Mouse (Mus musculus) MEL (cell line): ENCODE data around the gene Ppfibp1. TPM values are rescaled to one million over a fixed set of nuclear protein-coding genes. Genes with fewer than 3 reads are reported as not detected.

ENCODE experiments used
- DNase-seq: peaks from one replicate; pipeline ENCODE4 v3.0.0; 2011; ENCODE audit warnings: low read depth, low spot score
- H3K27ac ChIP-seq: 2 replicates; pipeline ENCODE4 v1.5.1; 2012; ENCODE audit warnings: low read depth, mild to moderate bottlenecking, control low read depth, low read length, moderate library complexity; ENCODE audit not compliant: control insufficient read depth
- H3K27me3 ChIP-seq, 2 experiments: fragments of 150-350 bp in 1 of 2; sonication (generic) in 1 of 2; 2 replicates each; pipeline ENCODE4 v1.6.1; 2012; ENCODE audit warnings: low read length in 2 of 2, mild to moderate bottlenecking in 2 of 2, improper control_type of control experiment in 1 of 2, moderate library complexity in 1 of 2; ENCODE audit not compliant: insufficient read depth in 2 of 2, control insufficient read depth in 1 of 2
- H3K36me3 ChIP-seq, 2 experiments: 2 replicates each; pipeline ENCODE4 v1.6.1; 2012 to 2014; ENCODE audit warnings: low read length in 2 of 2, improper control_type of control experiment in 1 of 2, inconsistent platforms in 1 of 2, mild to moderate bottlenecking in 1 of 2; ENCODE audit not compliant: insufficient read depth in 2 of 2, control insufficient read depth in 1 of 2
- H3K4me1 ChIP-seq, 2 experiments: fragments of 150-350 bp in 1 of 2; sonication (generic) in 1 of 2; 2 replicates each; pipeline ENCODE4 v1.6.1; 2012; ENCODE audit warnings: low read length in 2 of 2, improper control_type of control experiment in 1 of 2, mild to moderate bottlenecking in 1 of 2; ENCODE audit not compliant: insufficient read depth in 2 of 2, control insufficient read depth in 1 of 2
- H3K4me3 ChIP-seq, 2 experiments: fragments of 150-350 bp in 1 of 2; sonication (generic) in 1 of 2; 2 replicates each; pipeline ENCODE4 v1.5.1; 2012; ENCODE audit warnings: low read depth in 2 of 2, low read length in 2 of 2, mild to moderate bottlenecking in 2 of 2, moderate library complexity in 2 of 2, control low read depth in 1 of 2, improper control_type of control experiment in 1 of 2; ENCODE audit not compliant: control insufficient read depth in 1 of 2, insufficient read depth in 1 of 2
- H3K79me2 ChIP-seq: 2 replicates; pipeline ENCODE4 v1.6.1; 2012; ENCODE audit warnings: mild to moderate bottlenecking, low read length, moderate library complexity; ENCODE audit not compliant: control insufficient read depth, poor library complexity, insufficient read depth
- H3K9ac ChIP-seq: 2 replicates; pipeline ENCODE4 v1.6.1; 2012; ENCODE audit warnings: low read depth, mild to moderate bottlenecking, control low read depth, low read length, moderate library complexity; ENCODE audit not compliant: control insufficient read depth, poor library complexity, severe bottlenecking
- H3K9me3 ChIP-seq: fragments of 150-350 bp; sonication (generic); replicated peaks from 2 replicates; pipeline ENCODE4 v1.6.1; 2012; ENCODE audit warnings: mild to moderate bottlenecking, low read length, improper control_type of control experiment, moderate library complexity; ENCODE audit not compliant: insufficient read depth
- BHLHE40 ChIP-seq: IDR thresholded peaks from 2 replicates; pipeline ENCODE4 v1.6.1; 2012; ENCODE audit warnings: low read depth, mild to moderate bottlenecking, inconsistent platforms, low read length, improper control_type of control experiment, borderline replicate concordance
- CHD2 ChIP-seq: IDR thresholded peaks from 2 replicates; pipeline ENCODE4 v1.6.1; 2011; ENCODE audit warnings: low read length, improper control_type of control experiment
- CTCF ChIP-seq, 3 experiments: IDR thresholded peaks in 2 of 3; conservative IDR thresholded peaks in 1 of 3; 2 replicates each; pipeline ENCODE4 v1.5.1; 2011 to 2012; ENCODE audit warnings: low read length in 3 of 3, low read depth in 2 of 3, mild to moderate bottlenecking in 2 of 3, improper control_type of control experiment in 1 of 3, inconsistent platforms in 1 of 3, mixed read lengths in 1 of 3, moderate library complexity in 1 of 3; ENCODE audit not compliant: control insufficient read depth in 1 of 3, insufficient read depth in 1 of 3, poor library complexity in 1 of 3, severe bottlenecking in 1 of 3
- E2F4 ChIP-seq: IDR thresholded peaks from 2 replicates; pipeline ENCODE4 v1.6.1; 2011; ENCODE audit warnings: low read depth, low read length, improper control_type of control experiment, borderline replicate concordance
- ELF1 ChIP-seq: IDR thresholded peaks from 2 replicates; pipeline ENCODE4 v1.6.1; 2014; ENCODE audit warnings: low read depth, mild to moderate bottlenecking, inconsistent platforms, low read length, improper control_type of control experiment, moderate library complexity
- EP300 ChIP-seq, 2 experiments: IDR thresholded peaks; 2 replicates each; pipeline ENCODE4 v1.6.1; 2011; ENCODE audit warnings: improper control_type of control experiment in 2 of 2, low read length in 2 of 2, low read depth in 1 of 2, mild to moderate bottlenecking in 1 of 2
- ETS1 ChIP-seq: IDR thresholded peaks from 2 replicates; pipeline ENCODE4 v1.6.1; 2012; ENCODE audit warnings: low read depth, mild to moderate bottlenecking, inconsistent platforms, low read length, improper control_type of control experiment, moderate library complexity
- GABPA ChIP-seq: IDR thresholded peaks from 2 replicates; pipeline ENCODE4 v1.6.1; 2012; ENCODE audit warnings: low read depth, mild to moderate bottlenecking, inconsistent platforms, low read length, improper control_type of control experiment, moderate library complexity
- GATA1 ChIP-seq: IDR thresholded peaks from 2 replicates; pipeline ENCODE4 v1.6.1; 2011; ENCODE audit warnings: low read depth, low read length, improper control_type of control experiment
- HCFC1 ChIP-seq: IDR thresholded peaks from 2 replicates; pipeline ENCODE4 v1.6.1; 2012; ENCODE audit warnings: low read depth, mild to moderate bottlenecking, inconsistent platforms, low read length, improper control_type of control experiment, moderate library complexity
- JUND ChIP-seq: IDR thresholded peaks from 2 replicates; pipeline ENCODE4 v1.6.1; 2011; ENCODE audit warnings: low read depth, mild to moderate bottlenecking, improper control_type of control experiment, low read length
- KAT2A ChIP-seq: conservative IDR thresholded peaks from 2 replicates; pipeline ENCODE4 v1.6.1; 2012; ENCODE audit warnings: low read depth, low read length, improper control_type of control experiment, inconsistent platforms
- MAFK ChIP-seq: IDR thresholded peaks from 2 replicates; pipeline ENCODE4 v1.6.1; 2011; ENCODE audit warnings: low read depth, mild to moderate bottlenecking, low read length, improper control_type of control experiment, borderline replicate concordance
- MAX ChIP-seq: IDR thresholded peaks from 2 replicates; pipeline ENCODE4 v1.6.1; 2011; ENCODE audit warnings: low read length, improper control_type of control experiment
- MAZ ChIP-seq: IDR thresholded peaks from 2 replicates; pipeline ENCODE4 v1.6.1; 2012; ENCODE audit warnings: low read depth, mild to moderate bottlenecking, inconsistent platforms, low read length, improper control_type of control experiment
- MEF2A ChIP-seq: IDR thresholded peaks from 2 replicates; pipeline ENCODE4 v1.6.1; 2014; ENCODE audit warnings: low read depth, mild to moderate bottlenecking, inconsistent platforms, low read length, improper control_type of control experiment; ENCODE audit not compliant: poor library complexity, insufficient replicate concordance, severe bottlenecking; ENCODE audit errors: extremely low read depth
- MXI1 ChIP-seq: IDR thresholded peaks from 2 replicates; pipeline ENCODE4 v1.6.1; 2011; ENCODE audit warnings: mild to moderate bottlenecking, low read depth, low read length, improper control_type of control experiment
- MYB ChIP-seq: IDR thresholded peaks from 2 replicates; pipeline ENCODE4 v1.6.1; 2011; ENCODE audit warnings: mild to moderate bottlenecking, low read depth, low read length, improper control_type of control experiment
- MYC ChIP-seq: IDR thresholded peaks from 2 replicates; pipeline ENCODE4 v1.6.1; 2011; ENCODE audit warnings: low read depth, mild to moderate bottlenecking, low read length, improper control_type of control experiment, moderate library complexity
- NELFE ChIP-seq: IDR thresholded peaks from 2 replicates; pipeline ENCODE4 v1.6.1; 2011; ENCODE audit warnings: low read depth, low read length, improper control_type of control experiment
- NRF1 ChIP-seq: IDR thresholded peaks from 2 replicates; pipeline ENCODE4 v1.6.1; 2014; ENCODE audit warnings: low read depth, mild to moderate bottlenecking, inconsistent platforms, low read length, improper control_type of control experiment, moderate library complexity; ENCODE audit not compliant: poor library complexity, insufficient read depth, severe bottlenecking
- POLR2A ChIP-seq, 2 experiments: IDR thresholded peaks; 2 replicates each; pipeline ENCODE4 v1.6.1; 2011 to 2012; ENCODE audit warnings: low read length in 2 of 2, mild to moderate bottlenecking in 2 of 2, control low read depth in 1 of 2, improper control_type of control experiment in 1 of 2, low read depth in 1 of 2, moderate library complexity in 1 of 2; ENCODE audit not compliant: control insufficient read depth in 1 of 2, insufficient read depth in 1 of 2, poor library complexity in 1 of 2
- POLR2AphosphoS2 ChIP-seq: IDR thresholded peaks from 2 replicates; pipeline ENCODE4 v1.6.1; 2011; ENCODE audit warnings: low read length, improper control_type of control experiment
- POLR2AphosphoS5 ChIP-seq: IDR thresholded peaks from 2 replicates; pipeline ENCODE4 v1.6.1; 2012; ENCODE audit warnings: low read depth, borderline replicate concordance, mild to moderate bottlenecking, inconsistent platforms, low read length, moderate library complexity, mixed read lengths
- RAD21 ChIP-seq: IDR thresholded peaks from 2 replicates; pipeline ENCODE4 v1.6.1; 2011; ENCODE audit warnings: mild to moderate bottlenecking, low read depth, low read length, improper control_type of control experiment
- RCOR1 ChIP-seq: IDR thresholded peaks from 2 replicates; pipeline ENCODE4 v1.6.1; 2012; ENCODE audit warnings: low read depth, mild to moderate bottlenecking, inconsistent platforms, low read length, improper control_type of control experiment
- SIN3A ChIP-seq: IDR thresholded peaks from 2 replicates; pipeline ENCODE4 v1.6.1; 2012; ENCODE audit warnings: low read length, improper control_type of control experiment, inconsistent platforms
- SMC3 ChIP-seq: IDR thresholded peaks from 2 replicates; pipeline ENCODE4 v1.6.1; 2011; ENCODE audit warnings: low read depth, low read length, improper control_type of control experiment
- TAL1 ChIP-seq: IDR thresholded peaks from 2 replicates; pipeline ENCODE4 v1.6.1; 2012; ENCODE audit warnings: mild to moderate bottlenecking, inconsistent platforms, low read length, moderate library complexity, mixed read lengths
- TBP ChIP-seq: IDR thresholded peaks from 2 replicates; pipeline ENCODE4 v1.8.0; 2011; ENCODE audit warnings: low read depth, low read length, improper control_type of control experiment
- TCF12 ChIP-seq: IDR thresholded peaks from 2 replicates; pipeline ENCODE4 v1.6.1; 2014; ENCODE audit warnings: low read depth, mild to moderate bottlenecking, inconsistent platforms, low read length, improper control_type of control experiment, moderate library complexity
- USF1 ChIP-seq: IDR thresholded peaks from 2 replicates; pipeline ENCODE4 v1.6.1; 2014; ENCODE audit warnings: low read depth, mild to moderate bottlenecking, inconsistent platforms, low read length, improper control_type of control experiment, moderate library complexity
- USF2 ChIP-seq, 2 experiments: IDR thresholded peaks; 2 replicates each; pipeline ENCODE4 v1.6.1; 2011 to 2012; ENCODE audit warnings: improper control_type of control experiment in 2 of 2, low read length in 2 of 2, borderline replicate concordance in 1 of 2, inconsistent platforms in 1 of 2, low read depth in 1 of 2, mild to moderate bottlenecking in 1 of 2; ENCODE audit not compliant: insufficient read depth in 1 of 2
- ZC3H11A ChIP-seq: IDR thresholded peaks from 2 replicates; pipeline ENCODE4 v1.6.1; 2012; ENCODE audit warnings: low read depth, mild to moderate bottlenecking, inconsistent platforms, low read length, improper control_type of control experiment
- ZKSCAN1 ChIP-seq: IDR thresholded peaks from 2 replicates; pipeline ENCODE4 v1.6.1; 2012; ENCODE audit warnings: low read depth, mild to moderate bottlenecking, inconsistent platforms, low read length, improper control_type of control experiment, moderate library complexity
- ZMIZ1 ChIP-seq: IDR thresholded peaks from 2 replicates; pipeline ENCODE4 v1.6.1; 2012; ENCODE audit warnings: low read depth, mild to moderate bottlenecking, inconsistent platforms, low read length, improper control_type of control experiment, moderate library complexity
- ZNF384 ChIP-seq: IDR thresholded peaks from 2 replicates; pipeline ENCODE4 v1.6.1; 2012; ENCODE audit warnings: low read depth, mild to moderate bottlenecking, inconsistent platforms, low read length, improper control_type of control experiment
- polyA plus RNA-seq, 2 experiments: library from polyadenylated mRNA; stranded (reverse) in 1 of 2; unstranded in 1 of 2; fragments of >175 nt in 1 of 2; fragments of >200 nt in 1 of 2; gene quantifications; 2 replicates each; pipeline versions ENCODE4 v1.2.1 to v1.2.4; 2012; ENCODE audit warnings: low replicate concordance in 2 of 2, low read depth in 1 of 2; ENCODE audit not compliant: insufficient read length in 2 of 2, insufficient read depth in 1 of 2, missing spikeins in 1 of 2
- total RNA-seq: library from RNA; depleted of rRNA; stranded (reverse); fragments of 300-350 nt; gene quantifications from 2 replicates; pipeline ENCODE4 v1.2.3, GENCODE M21; 2012

Ppfibp1 gene
- total and polyA plus RNA-seq, 3 experiments, result 12.2 to 14.6 TPM; not detected in 1

DNA sequence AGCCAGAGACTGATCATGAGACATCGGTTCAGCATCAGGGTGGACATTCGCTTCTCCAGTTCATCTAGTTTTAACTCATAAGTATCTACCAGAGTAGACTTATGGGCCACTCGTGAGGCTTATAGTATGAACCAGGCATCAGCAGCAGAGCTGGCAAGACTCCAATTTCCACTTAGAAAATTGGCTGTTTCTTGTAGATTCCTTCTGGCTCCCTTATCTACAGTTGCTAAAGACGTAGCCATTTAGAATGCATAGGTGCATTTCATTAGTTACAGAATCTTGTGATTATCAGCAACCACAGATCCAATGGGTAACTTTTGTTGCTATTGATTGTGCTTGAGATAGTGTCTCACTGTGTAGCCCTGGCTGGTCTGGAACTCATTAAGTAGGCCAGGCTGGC is 35.5 kb upstream of the Ppfibp1 start:
- Histone ChIP-seq H3K79me2 (no peaks in the 10 kb centered on the region), H3K9me3 (no peaks in the 10 kb centered on the region), H3K27ac (peak overlapping the region; percentile 14; the same call in 1 of the 2 replicates), H3K9ac (no peak overlapping the region), H3K36me3 (peaks cover 0 to 28% of the 10 kb centered on the region in 2 experiments; a peak in 2 of 4 replicates), H3K4me3 (no peak overlapping the region), H3K4me1 (peaks cover 18 to 35% of the 10 kb centered on the region in 2 experiments), H3K27me3 (no peaks in the 10 kb centered on the region)
- peak; percentile 90 for DNase-seq
- TF ChIP-seq USF1 (no peak), ZC3H11A (0 out of 2 replicates have a peak, but pooled peaks have one; percentile 16), MAFK (no peak), CTCF (IDR thresholded peaks at IDR 0.05 in 2 of 3, conservative IDR thresholded peaks at IDR 0.05 in 1 of 3; ENCODE audit: control insufficient read depth in 1 of 3, insufficient read depth in 1 of 3, low read depth in 2 of 3, low read length in 3 of 3, poor library complexity in 1 of 3, severe bottlenecking in 1 of 3) (no peak), ZMIZ1 (no peak), EP300 (IDR thresholded peaks at IDR 0.05; ENCODE audit: low read depth in 1 of 2, low read length in 2 of 2) (peak; percentile 87 to 90), JUND (no peak), POLR2AphosphoS5 (no peak), ETS1 (peak; percentile 71), USF2 (IDR thresholded peaks at IDR 0.05; ENCODE audit: borderline replicate concordance in 1 of 2, insufficient read depth in 1 of 2, low read depth in 1 of 2, low read length in 2 of 2) (no peak), MYC (0 out of 2 replicates have a peak, but pooled peaks have one; percentile 36), CHD2 (no peak; the same call in 1 of the 2 replicates), MAX (peak; percentile 13; the same call in 1 of the 2 replicates), HCFC1 (0 out of 2 replicates have a peak, but pooled peaks have one; percentile 31), TCF12 (peak; percentile 86), GABPA (no peak), TBP (no peak), ZKSCAN1 (no peak), MAZ (0 out of 2 replicates have a peak, but pooled peaks have one; percentile 26), GATA1 (peak; percentile 94), KAT2A (no peak; the same call in 1 of the 2 replicates), MEF2A (no peak), SIN3A (peak; percentile 64; the same call in 1 of the 2 replicates), NELFE (no peak), TAL1 (0 out of 2 replicates have a peak, but pooled peaks have one; percentile 39), POLR2AphosphoS2 (no peak), E2F4 (no peak), SMC3 (no peak), MXI1 (0 out of 2 replicates have a peak, but pooled peaks have one; percentile 25), BHLHE40 (no peak; the same call in 1 of the 2 replicates), POLR2A (IDR thresholded peaks at IDR 0.05; ENCODE audit: control insufficient read depth in 1 of 2, insufficient read depth in 1 of 2, low read depth in 1 of 2, low read length in 2 of 2, poor library complexity in 1 of 2) (no peak), RAD21 (no peak), RCOR1 (peak; percentile 52; the same call in 1 of the 2 replicates), ZNF384 (no peak), MYB (no peak), NRF1 (no peak), ELF1 (0 out of 2 replicates have a peak, but pooled peaks have one; percentile 17)
